Mouse (Mus musculus) C2C12 (cell line): ENCODE results near the gene Pex7. TPM values are rescaled to one million over a fixed set of nuclear protein-coding genes. Genes with fewer than 3 reads are reported as not detected.
"Not testable (repeated sequence)": the region's sequence is repeated elsewhere in the genome, so short reads cannot be mapped to it uniquely, and the experiment has no call there.

Experiments
- H3K27me3 ChIP-seq: one replicate; pipeline ENCODE4 v1.6.1; 2011; ENCODE audit not compliant: control insufficient read depth, insufficient read depth, insufficient read length
- H3K36me3 ChIP-seq: one replicate; pipeline ENCODE4 v1.6.1; 2011; ENCODE audit not compliant: control insufficient read depth, insufficient read depth
- H3K4me3 ChIP-seq: one replicate; pipeline ENCODE4 v1.5.1; 2011; ENCODE audit warnings: mild to moderate bottlenecking, control low read depth; ENCODE audit not compliant: poor library complexity, insufficient read depth, severe bottlenecking
- H3K79me2 ChIP-seq: one replicate; pipeline ENCODE4 v1.6.1; 2011; ENCODE audit not compliant: control insufficient read depth, insufficient read depth
- H3K79me3 ChIP-seq: one replicate; pipeline ENCODE4 v1.6.1; 2011; ENCODE audit warnings: low read depth, control low read depth
- H3ac ChIP-seq: one replicate; pipeline ENCODE3; 2011; ENCODE audit warnings: low read depth; ENCODE audit not compliant: control insufficient read depth, insufficient read length
- CEBPB ChIP-seq: IDR thresholded peaks from one replicate; pipeline ENCODE4 v1.6.1; 2011; ENCODE audit warnings: low read depth, mild to moderate bottlenecking, control low read depth, moderate library complexity
- CTCF ChIP-seq: IDR thresholded peaks from one replicate; pipeline ENCODE4 v1.5.1; 2011; ENCODE audit not compliant: control insufficient read depth, insufficient read depth, insufficient read length
- FOSL1 ChIP-seq: IDR thresholded peaks from one replicate; pipeline ENCODE4 v1.8.0; 2011; ENCODE audit warnings: mild to moderate bottlenecking, low read length; ENCODE audit not compliant: poor library complexity, insufficient read depth, severe bottlenecking
- MAX ChIP-seq: IDR thresholded peaks from one replicate; pipeline ENCODE4 v1.6.1; 2011; ENCODE audit warnings: mild to moderate bottlenecking, control low read depth
- MYOD1 ChIP-seq: IDR thresholded peaks from one replicate; pipeline ENCODE4 v1.6.1; 2011; ENCODE audit warnings: low read depth; ENCODE audit not compliant: control insufficient read depth, insufficient read length
- MYOG ChIP-seq: IDR thresholded peaks from one replicate; pipeline ENCODE4 v1.6.1; 2011; ENCODE audit not compliant: control insufficient read depth, insufficient read length; ENCODE audit errors: extremely low read depth
- USF1 ChIP-seq: IDR thresholded peaks from one replicate; pipeline ENCODE4 v1.6.1; 2011; ENCODE audit warnings: low read depth, mild to moderate bottlenecking, control low read depth, moderate library complexity
- polyA plus RNA-seq: library from polyadenylated mRNA; unstranded; fragments of >200 nt; fragmentation: generic; extraction: Trizol; gene quantifications from one replicate; pipeline ENCODE4 v1.2.1, GENCODE M21; 2012; ENCODE audit warnings: missing spikeins

The Pex7 gene
- polyA plus RNA-seq, 1 experiment = 5.0 TPM

DNA sequence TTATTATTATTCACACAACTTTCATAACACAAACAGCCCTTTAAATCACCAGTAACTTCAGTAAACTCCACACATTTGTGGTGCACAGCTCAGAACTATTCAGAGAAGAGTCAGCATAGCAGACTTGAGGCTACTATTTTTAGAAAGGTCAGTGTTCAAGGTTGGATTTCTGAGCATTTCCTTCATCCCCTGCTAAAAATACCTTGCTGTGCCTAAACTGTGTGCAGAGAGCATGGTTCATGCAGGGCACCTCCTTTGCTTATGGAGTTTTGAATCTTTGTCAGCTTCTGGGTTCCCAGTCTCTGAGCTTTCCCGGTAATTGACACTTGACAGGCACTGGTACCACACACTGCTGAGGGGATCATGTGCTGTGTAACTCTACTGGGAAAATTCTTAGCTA, 20.7 kb upstream of the Pex7 start:
- Histone ChIP-seq H3K79me3 (no peaks in the 10 kb centered on the region), H3K27me3 (no peaks in the 10 kb centered on the region), H3K79me2 (no peaks in the 10 kb centered on the region), H3ac (no peak overlapping the region), H3K4me3 (no peak overlapping the region), H3K36me3 (no peaks in the 10 kb centered on the region)
- TF ChIP-seq MAX (no peak), FOSL1 (no peak), CEBPB (no peak), MYOD1 (no peak), USF1 (no peak)

DNA sequence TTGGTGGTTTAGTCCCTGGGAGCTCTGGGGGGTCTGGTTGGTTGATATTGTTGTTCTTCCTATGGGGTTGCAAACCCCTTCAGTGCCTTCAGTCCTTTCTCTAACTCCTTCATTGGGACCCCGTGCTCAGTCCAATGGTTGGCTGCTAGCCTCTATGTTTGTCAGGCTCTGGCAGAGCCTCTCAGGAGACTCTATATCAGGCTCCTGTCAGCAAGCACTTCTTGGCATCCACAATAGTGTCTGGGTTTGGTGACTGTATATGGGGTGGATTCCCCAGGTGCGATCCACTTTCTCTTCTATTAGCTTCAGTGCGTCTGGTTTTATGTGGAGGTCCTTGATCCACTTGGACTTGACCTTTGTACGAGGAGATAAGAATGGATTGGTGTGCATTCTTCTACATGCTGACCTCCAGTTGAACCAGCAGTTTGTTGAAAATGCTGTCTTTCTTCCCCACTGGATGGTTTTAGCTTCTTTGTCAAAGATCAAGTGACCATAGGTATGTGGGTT, 19.0 kb upstream of the Pex7 start:
- not testable (repeated sequence) for H3K79me3 ChIP-seq, H3K79me2 ChIP-seq, H3K27me3 ChIP-seq, H3K36me3 ChIP-seq, H3K4me3 ChIP-seq, H3ac ChIP-seq

DNA sequence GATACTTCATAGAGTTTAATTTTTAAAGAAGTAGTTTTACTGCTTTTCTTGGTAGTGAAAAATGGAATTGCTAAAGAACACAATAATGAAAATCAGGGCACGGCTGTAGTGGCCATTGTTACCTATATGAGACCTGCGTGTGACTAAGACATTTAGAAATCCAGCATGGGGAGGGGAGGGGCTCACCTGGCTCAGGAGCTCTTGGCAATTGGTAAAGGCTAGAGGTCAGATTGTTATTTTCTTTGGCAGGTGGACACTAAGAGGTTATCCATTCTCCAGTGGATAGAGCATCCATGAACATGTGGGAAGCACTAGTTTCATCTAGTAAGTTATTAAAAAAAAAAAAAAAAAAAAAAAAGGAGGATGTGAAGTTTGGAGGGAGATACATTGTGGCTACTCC, 16.8 kb upstream of the Pex7 start:
- no peak overlapping the region for H3ac ChIP-seq
- no peaks in the 10 kb centered on the region for H3K79me2 ChIP-seq
- TF ChIP-seq MYOD1 = no peak
- no peak for TF ChIP-seq CEBPB
- no peak for TF ChIP-seq MAX
- no peak for TF ChIP-seq USF1
- no peak for TF ChIP-seq FOSL1
- TF ChIP-seq MYOG = no peak
- TF ChIP-seq CTCF = no peak
- H3K27me3 ChIP-seq = no peaks in the 10 kb centered on the region
- H3K79me3 ChIP-seq = no peaks in the 10 kb centered on the region
- H3K36me3 ChIP-seq = no peaks in the 10 kb centered on the region
- H3K4me3 ChIP-seq = no peak overlapping the region

GRCm38 (mm10) chr10:19922410-19922809, 14.9 kb upstream of the Pex7 start:
- Histone ChIP-seq H3K36me3 (no peaks in the 10 kb centered on the region), H3K4me3 (no peak overlapping the region), H3K79me2 (no peaks in the 10 kb centered on the region), H3ac (no peak overlapping the region), H3K79me3 (no peaks in the 10 kb centered on the region), H3K27me3 (no peaks in the 10 kb centered on the region)
- TF ChIP-seq MAX (no peak), MYOG (no peak), USF1 (no peak), CEBPB (no peak), FOSL1 (no peak), CTCF (no peak), MYOD1 (no peak)

DNA sequence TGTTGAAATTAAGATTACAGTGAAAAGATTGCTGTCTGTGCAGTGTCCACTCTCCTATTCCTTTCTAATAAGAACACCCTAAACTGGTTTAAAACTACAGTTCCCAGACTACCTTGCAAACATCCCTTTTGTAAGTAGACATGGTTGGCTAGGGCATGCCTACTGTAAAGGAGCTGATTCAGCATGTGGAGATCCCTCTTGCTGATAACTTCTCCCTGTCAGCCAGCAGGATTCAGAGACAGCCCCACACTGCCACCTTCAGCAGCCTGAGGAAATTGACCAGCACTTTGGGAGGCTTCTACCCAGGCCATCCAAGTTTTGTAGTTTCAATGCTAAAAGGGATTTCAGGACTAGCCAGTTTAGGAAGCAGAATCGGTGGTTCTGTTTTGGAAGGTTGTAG, 7.8 kb upstream of the Pex7 start:
- Histone ChIP-seq H3K36me3 (no peaks in the 10 kb centered on the region), H3K79me3 (no peaks in the 10 kb centered on the region), H3K27me3 (peaks cover 7% of the 10 kb centered on the region), H3ac (no peak overlapping the region), H3K79me2 (no peaks in the 10 kb centered on the region), H3K4me3 (no peak overlapping the region)
- no peak for TF ChIP-seq USF1
- no peak for TF ChIP-seq MAX
- TF ChIP-seq FOSL1 = no peak
- TF ChIP-seq CEBPB = no peak
- no peak for TF ChIP-seq CTCF
- TF ChIP-seq MYOD1 = no peak
- no peak for TF ChIP-seq MYOG

DNA sequence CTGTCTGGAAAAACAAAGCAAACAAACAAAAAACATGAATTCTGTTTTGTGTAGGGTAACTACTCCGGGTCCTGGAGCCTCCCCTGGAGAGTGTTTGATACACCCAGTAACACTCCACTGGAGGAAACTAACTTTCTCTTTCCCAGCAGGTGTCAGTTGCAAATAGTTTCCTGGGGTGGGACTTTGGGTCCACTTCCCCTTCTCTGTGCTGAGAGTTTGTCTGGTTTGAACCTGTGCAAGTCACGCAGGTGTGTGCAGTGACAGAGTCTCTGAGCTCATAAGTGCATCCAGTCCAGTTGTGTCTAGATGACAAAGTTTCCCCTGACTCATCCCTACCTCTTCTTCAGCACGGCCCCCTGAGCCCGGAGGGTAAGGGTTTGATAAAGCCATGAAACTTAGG, 6.3 kb upstream of the Pex7 start:
- TF ChIP-seq CTCF (no peak), FOSL1 (no peak), USF1 (no peak), MAX (no peak), MYOG (no peak), MYOD1 (no peak), CEBPB (no peak)
- Histone ChIP-seq H3K4me3 (no peak overlapping the region), H3K27me3 (peaks cover 12% of the 10 kb centered on the region), H3K79me3 (no peaks in the 10 kb centered on the region), H3ac (no peak overlapping the region), H3K79me2 (no peaks in the 10 kb centered on the region), H3K36me3 (no peaks in the 10 kb centered on the region)

- Histone ChIP-seq H3K27me3 (peaks cover 12% of the 10 kb centered on the region), H3K36me3 (no peaks in the 10 kb centered on the region), H3ac (no peak overlapping the region), H3K79me2 (no peaks in the 10 kb centered on the region), H3K79me3 (no peaks in the 10 kb centered on the region), H3K4me3 (no peak overlapping the region)
- TF ChIP-seq MYOD1 = no peak
- no peak for TF ChIP-seq CTCF
- TF ChIP-seq USF1 = no peak
- no peak for TF ChIP-seq MYOG
- TF ChIP-seq MAX = no peak
- no peak for TF ChIP-seq CEBPB
- TF ChIP-seq FOSL1 = no peak
These were observed 4.1 kb upstream of the Pex7 start for GRCm38 (mm10) chr10:19911583-19911982.
